Mouse (Mus musculus): ENCODE results near the gene Eif2b4. TPM values are rescaled to one million over a fixed set of nuclear protein-coding genes. Genes with fewer than 3 reads are reported as not detected.
A peak's percentile ranks its signal among the peaks of the same experiment; 100 is the strongest.

The Eif2b4 gene
- total RNA-seq, 2 experiments from 2014 or later: 43.2 to 60.5 TPM

GRCm38 (mm10) chr5:31200327-31200768 is 7.1 kb upstream of the Eif2b4 start:
- DNase-seq: peak; percentile 19 to 23

DNA sequence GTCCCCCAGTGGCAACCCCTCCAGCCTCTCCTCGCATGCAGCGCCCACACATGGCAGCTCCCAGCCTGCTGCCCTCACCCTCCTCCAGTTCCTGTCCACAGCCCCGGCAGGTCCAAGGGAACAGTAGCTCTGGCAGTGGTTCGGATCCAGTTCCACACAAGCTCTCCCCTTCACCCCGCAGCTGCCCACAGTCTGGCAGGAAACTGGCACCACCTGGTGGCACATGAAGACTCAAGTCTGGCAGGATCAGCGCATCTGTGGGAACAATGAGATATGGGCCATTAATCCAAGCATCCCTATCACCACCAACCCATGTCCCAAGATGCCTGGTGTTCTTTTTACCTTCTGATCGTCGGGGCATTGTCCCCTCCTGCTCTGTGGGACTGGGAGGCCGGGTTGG is 6.7 kb upstream of the Eif2b4 start:
- DNase-seq: peak; percentile 29 to 39

DNA sequence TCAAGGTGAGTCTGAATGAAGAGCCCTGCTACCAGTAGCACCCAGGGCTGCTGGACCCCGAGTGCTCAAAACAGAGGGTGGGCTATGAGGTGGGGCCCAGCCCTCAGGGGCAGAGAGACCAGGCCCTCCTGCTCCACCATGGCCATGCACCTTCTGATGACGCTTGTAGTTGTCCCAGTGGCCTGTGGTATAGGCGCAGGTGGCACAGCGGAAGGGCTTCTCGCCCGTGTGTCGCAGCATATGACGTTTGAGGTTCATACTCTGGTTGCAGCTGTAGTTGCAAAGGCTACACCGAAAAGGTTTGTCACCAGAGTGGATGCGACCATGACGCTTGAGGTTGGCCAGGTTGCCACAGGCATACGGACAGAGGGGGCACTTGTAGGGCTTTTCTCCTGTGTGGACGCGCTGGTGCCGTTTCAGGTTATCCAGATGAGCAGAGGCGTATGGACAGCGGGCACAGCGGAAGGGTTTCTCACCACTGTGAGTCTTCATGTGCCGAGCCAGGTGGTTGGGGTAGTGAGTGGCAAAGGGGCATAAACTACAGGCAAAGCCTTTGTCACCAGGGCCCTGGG is 6.2 kb upstream of the Eif2b4 start:
- DNase-seq: no peak

- peak in 1 of 2 experiments; percentile 7 for DNase-seq
Measured at GRCm38 (mm10) chr5:31198616-31199320, 5.5 kb upstream of the Eif2b4 start.

GRCm38 (mm10) chr5:31198170-31198569 is 4.9 kb upstream of the Eif2b4 start:
- peak in 1 of 2 experiments; percentile 23 for DNase-seq

DNA sequence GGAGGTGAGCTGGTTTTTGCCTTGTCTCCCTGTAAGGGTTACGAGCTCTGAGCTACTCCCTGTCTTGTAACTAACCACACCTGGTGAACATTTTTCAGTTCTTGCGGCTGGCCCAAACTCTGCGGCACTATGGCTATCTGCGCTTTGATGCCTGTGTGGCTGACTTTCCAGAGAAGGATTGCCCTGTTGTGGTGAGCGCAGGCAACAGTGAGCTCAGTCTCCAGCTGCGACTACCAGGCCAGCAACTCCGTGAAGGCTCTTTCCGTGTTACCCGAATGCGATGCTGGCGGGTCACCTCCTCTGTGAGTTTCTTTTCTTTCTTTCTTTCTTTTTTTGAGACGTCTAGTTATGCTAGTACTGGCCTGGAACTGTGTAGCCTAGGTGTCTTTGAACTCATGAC is 3.8 kb upstream of the Eif2b4 start:
- DNase-seq: no peak

DNA sequence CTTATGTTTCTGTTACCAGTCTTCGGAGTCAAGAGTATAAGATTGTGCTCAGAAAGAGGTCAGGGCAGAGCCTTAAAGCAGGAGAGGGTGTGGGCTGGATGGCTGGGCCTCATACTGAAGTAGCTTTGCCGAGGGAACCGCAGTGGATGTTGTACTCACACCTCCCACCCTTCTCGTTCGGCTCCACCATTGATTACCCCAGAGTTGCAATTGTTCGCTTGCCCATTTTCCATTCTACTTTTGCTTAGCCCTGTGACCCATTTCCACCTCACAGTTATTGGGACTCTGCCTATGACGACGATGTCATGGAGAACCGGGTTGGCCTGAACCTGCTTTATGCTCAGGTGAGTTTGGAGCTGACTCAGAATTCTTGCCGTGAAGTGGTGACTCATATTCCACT is 3.0 kb upstream of the Eif2b4 start:
- DNase-seq: no peak

DNA sequence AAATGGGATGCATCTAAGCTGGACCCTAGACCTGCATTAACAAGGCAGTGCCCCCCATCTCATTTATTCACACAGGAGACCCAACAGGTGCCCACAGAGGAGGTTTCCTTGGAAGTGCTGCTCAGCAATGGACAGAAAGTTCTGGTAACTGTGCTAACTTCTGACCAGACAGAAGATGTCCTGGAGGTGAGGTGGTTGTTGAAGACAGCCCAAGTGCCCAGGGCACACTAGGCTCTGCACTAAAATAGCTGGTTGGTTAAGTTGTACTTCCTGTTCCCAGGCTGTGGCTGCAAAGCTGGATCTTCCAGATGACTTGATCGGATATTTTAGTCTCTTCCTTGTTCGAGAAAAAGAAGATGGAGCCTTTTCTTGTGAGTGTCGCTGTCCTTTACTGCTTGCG is 2.4 kb upstream of the Eif2b4 start:
- no peak for DNase-seq

GRCm38 (mm10) chr5:31194486-31195485 is 1.6 kb upstream of the Eif2b4 start:
- DNase-seq: no peak

- DNase-seq: no peak
Measured at GRCm38 (mm10) chr5:31193631-31194281, 526 bp upstream of the Eif2b4 start.

- DNase-seq: peak; percentile 85 to 86
Measured at GRCm38 (mm10) chr5:31192045-31192938, 938 bp downstream of the Eif2b4 start.

- DNase-seq: no peak
Measured at GRCm38 (mm10) chr5:31190201-31190600, 3.0 kb downstream of the Eif2b4 start.

- DNase-seq: no peak
Measured at GRCm38 (mm10) chr5:31188223-31188840, 4.9 kb downstream of the Eif2b4 start.

GRCm38 (mm10) chr5:31183678-31184077 is 9.6 kb downstream of the Eif2b4 start:
- DNase-seq: no peak

DNA sequence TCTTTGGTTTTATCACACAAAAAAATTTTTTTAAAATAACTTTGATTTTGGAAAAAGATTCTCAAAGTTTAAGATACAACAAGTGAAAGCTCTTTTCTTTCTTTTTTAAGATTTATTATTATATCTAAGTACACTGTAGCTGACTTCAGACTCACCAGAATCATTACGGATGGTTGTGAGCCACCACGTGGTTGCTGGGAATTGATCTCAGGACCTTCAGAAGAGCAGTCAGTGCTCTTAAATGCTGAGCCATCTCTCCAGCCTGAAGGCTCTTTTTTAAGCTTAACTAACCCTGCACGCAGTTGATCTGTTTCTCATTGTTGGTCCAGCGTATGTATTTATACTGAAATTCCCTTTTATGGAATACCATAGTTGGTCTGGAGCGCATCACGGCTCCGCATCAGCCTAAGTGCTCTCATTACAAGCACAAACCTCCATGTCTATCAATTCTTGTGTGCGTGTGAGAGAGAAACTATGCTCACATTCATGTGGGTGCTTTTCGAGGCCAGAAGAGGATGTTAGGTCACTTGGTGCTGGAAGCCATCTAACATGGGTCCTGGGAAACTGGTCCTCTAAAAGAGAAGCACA is 12.0 kb downstream of the Eif2b4 start:
- no peak for DNase-seq

- DNase-seq: peak; percentile 90 to 93
Measured at GRCm38 (mm10) chr5:31179766-31180630, 13.2 kb downstream of the Eif2b4 start, which contains the start of the genes Gm29609 and Gtf3c2. Gene Gm29609 (minus strand): TSS chr5:31179911. Gene Gtf3c2 (minus strand): TSS chr5:31180144.

- peak in 1 of 2 experiments; percentile 48 for DNase-seq
Measured at GRCm38 (mm10) chr5:31179301-31179765, 13.9 kb downstream of the Eif2b4 start.

DNA sequence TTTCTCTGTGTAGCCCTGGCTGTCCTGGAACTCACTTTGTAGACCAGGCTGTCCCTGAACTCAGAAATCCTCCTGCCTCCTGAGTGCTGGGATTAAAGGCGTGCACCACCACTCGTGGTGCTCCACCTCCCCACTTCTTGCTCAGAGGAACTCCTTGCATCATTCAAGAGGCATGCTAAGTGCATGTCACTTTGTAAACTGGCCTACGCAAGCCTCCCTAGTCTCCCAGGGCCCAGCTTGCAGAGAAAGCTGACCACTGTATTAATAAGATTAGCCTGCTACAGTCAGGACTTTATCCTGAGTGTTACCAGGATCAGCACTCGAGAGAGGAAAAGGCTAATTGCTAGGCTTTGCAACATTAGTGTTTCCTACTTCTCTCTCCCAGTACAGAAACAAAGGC is 24.6 kb downstream of the Eif2b4 start:
- no peak for DNase-seq

- DNase-seq: no peak
Measured at GRCm38 (mm10) chr5:31164878-31165277, 28.4 kb downstream of the Eif2b4 start.
